In genomic region chr17:35389796-35390195, GRCm38 (mm10) we compare ENCODE assay signal across 10 mouse cellular contexts. TPM values are rescaled to one million over a fixed set of nuclear protein-coding genes. Genes with fewer than 3 reads are reported as not detected.
DNase-seq lines count a peak whose midpoint lies in the region; ATAC-seq and TF ChIP-seq lines count a peak whose summit lies in the region.
"Not testable (repeated sequence)": the region's sequence is repeated elsewhere in the genome, so short reads cannot be mapped to it uniquely, and the experiment has no call there.
"Had no signal": no experiment of that assay in that cellular context is flagged by ENCODE, and none has a peak within 500 bp of the region (broad histone marks: within the 10 kb centered on the region; RNA-seq: fewer than 3 reads in every experiment).

No protein-coding gene starts in this region.

- H3K4me1 ChIP-seq in forebrain, embryonic 10.5 days; hindbrain, embryonic 11.5 days (replicated peaks; ENCODE audit: control insufficient read depth, insufficient read depth, low read length): not testable (repeated sequence)

- H3K4me2 ChIP-seq in hindbrain, embryonic 11.5 days (replicated peaks; ENCODE audit: low read depth, low read length): not testable (repeated sequence)

- peaks cover 20% of the 10 kb centered on the region for H3K27me3 ChIP-seq in forebrain, embryonic 10.5 days (ENCODE audit: poor library complexity, severe bottlenecking)
- not testable (repeated sequence) for H3K27me3 ChIP-seq in hindbrain, embryonic 11.5 days (ENCODE audit: control insufficient read depth, insufficient read depth, low read length)

- TF ChIP-seq CTCF in layer of hippocampus, adult 2 months (conservative IDR thresholded peaks at IDR 0.05): peak; percentile 64

- H3K4me3 ChIP-seq in forebrain, embryonic 10.5 days; hindbrain, embryonic 11.5 days (ENCODE audit: low read depth, low read length); layer of hippocampus, adult 2 months: not testable (repeated sequence)

- not testable (repeated sequence) for H3K27ac ChIP-seq in forebrain, embryonic 10.5 days; hindbrain, embryonic 11.5 days (ENCODE audit: low read depth, low read length); layer of hippocampus, adult 2 months

- H3K9me3 ChIP-seq in forebrain, embryonic 10.5 days; hindbrain, embryonic 11.5 days (ENCODE audit: control insufficient read depth, low read length): not testable (repeated sequence)

- H3K9ac ChIP-seq in hindbrain, embryonic 11.5 days (ENCODE audit: low read depth, low read length): not testable (repeated sequence)

- WGBS in forebrain, embryonic 10.5 days: 5% methylated on average over 7 of the region's 7 CpGs
- WGBS in hindbrain, embryonic 11.5 days: 9% methylated on average over 7 of the region's 7 CpGs

- peak; percentile 55 to 67 for DNase-seq in CD8-positive naive resting alpha-beta T cell, adult 2 months (ENCODE audit: low read depth in 2 of 2, low spot score in 2 of 2)
- peak; percentile 8 for DNase-seq in adrenal gland, postnatal 25 days
- DNase-seq in forebrain, embryonic 10.5 days (ENCODE audit: extremely low spot score, low spot score): peak; percentile 30
- DNase-seq in hindbrain, embryonic 11.5 days (ENCODE audit: low spot score): peak; percentile 70
- DNase-seq in layer of hippocampus, adult 2 months (ENCODE audit: low spot score in 2 of 2): not testable (repeated sequence)
- peak; percentile 59 for DNase-seq in lung, postnatal 14 days
- peak; percentile 32 for DNase-seq in right cerebral cortex, postnatal 14 days
- peak; percentile 55 to 79 for DNase-seq in thymus, postnatal 10 days (ENCODE audit: low spot score in 2 of 2)

- H3K36me3 ChIP-seq in forebrain, embryonic 10.5 days (replicated peaks); hindbrain, embryonic 11.5 days (ENCODE audit: control insufficient read depth, insufficient read depth, low read length): not testable (repeated sequence)

- not testable (repeated sequence) for ATAC-seq in hindbrain, embryonic 11.5 days (ENCODE audit: low FRiP score)

RNA-seq across cellular contexts. Expression of gene H2-Q4, which starts 10.4 kb away (rescaled TPM):
- 16.5 and 20.9 TPM in 2 replicates for total RNA-seq in adrenal gland, postnatal 25 days (2021)
- polyA plus RNA-seq in forebrain, embryonic 10.5 days (2016; fragmentation: Nextera tagmentation; extraction: Ambion mirVana): 3.0 and 3.1 TPM in 2 replicates
- 1.5 and 2.4 TPM in 2 replicates for polyA plus RNA-seq in hindbrain, embryonic 11.5 days (2014; fragmentation: Nextera tagmentation; extraction: Ambion mirVana)
- 1 to 10 TPM; 1.7 to 2.3 TPM for total RNA-seq in layer of hippocampus, adult 2 months (2021)

RNA-seq across cellular contexts. Expression of gene H2-Q6, which starts 34.9 kb away (rescaled TPM):
- 2.1 TPM in 1 of 2 replicates, not detected in the other for total RNA-seq in adrenal gland, postnatal 25 days (2021)
- polyA plus RNA-seq in forebrain, embryonic 10.5 days (2016; fragmentation: Nextera tagmentation; extraction: Ambion mirVana): 2.1 and 2.5 TPM in 2 replicates
- polyA plus RNA-seq in hindbrain, embryonic 11.5 days (2014; fragmentation: Nextera tagmentation; extraction: Ambion mirVana): 0.46 and 0.60 TPM in 2 replicates
- total RNA-seq in layer of hippocampus, adult 2 months (2021): not detected
- total RNA-seq: layer of hippocampus, postnatal 14 days had no signal

RNA-seq across cellular contexts. Expression of gene H2-Q2, which starts 47.8 kb away (rescaled TPM):
- 1.1 TPM in 1 of 2 replicates, not detected in the other for total RNA-seq in adrenal gland, postnatal 25 days (2021)
- 0.26 and 0.35 TPM in 2 replicates for polyA plus RNA-seq in forebrain, embryonic 10.5 days (2016; fragmentation: Nextera tagmentation; extraction: Ambion mirVana)
- polyA plus RNA-seq in hindbrain, embryonic 11.5 days (2014; fragmentation: Nextera tagmentation; extraction: Ambion mirVana): 0.52 and 0.53 TPM in 2 replicates
- total RNA-seq in layer of hippocampus, adult 2 months (2021): under 1 TPM in 1 of 2 experiments, not detected in 1; 0.38 TPM
- total RNA-seq: megakaryocyte, adult 5-6 weeks had no signal

RNA-seq across cellular contexts. Expression of gene H2-Q7, which starts 49.2 kb away (rescaled TPM):
- total RNA-seq in adrenal gland, postnatal 25 days (2021): 1.6 and 1.8 TPM in 2 replicates
- polyA plus RNA-seq in forebrain, embryonic 10.5 days (2016; fragmentation: Nextera tagmentation; extraction: Ambion mirVana): 18.5 and 19.8 TPM in 2 replicates
- 7.0 and 8.7 TPM in 2 replicates for polyA plus RNA-seq in hindbrain, embryonic 11.5 days (2014; fragmentation: Nextera tagmentation; extraction: Ambion mirVana)
- total RNA-seq in layer of hippocampus, adult 2 months (2021): under 1 TPM; 0.69 to 0.79 TPM
